Mouse (Mus musculus): ENCODE data around the gene 4931409K22Rik.

- TF ChIP-seq CTCF (IDR thresholded peaks at IDR 0.05; ENCODE audit: control insufficient read depth, insufficient read depth, low read length) = no peak
- no peak for TF ChIP-seq POLR2A (IDR thresholded peaks at IDR 0.05; ENCODE audit: borderline replicate concordance, control insufficient read depth, low read depth, low read length)
Observed at GRCm38 (mm10) chr5:24527780-24528179, 28.8 kb downstream of the 4931409K22Rik start.
